Mouse (Mus musculus) activated CD4-positive, CD25-positive, alpha-beta regulatory T cell (primary cell): ENCODE data around the gene Depp1. TPM values are rescaled to one million over a fixed set of nuclear protein-coding genes. Genes with fewer than 3 reads are reported as not detected.

Experiments used
- polyA plus RNA-seq, 2 experiments: library from polyadenylated mRNA; unstranded; fragments of 100-300 nt; shearing (Covaris generic); gene quantifications; one replicate each; pipeline ENCODE4 v1.2.1; 2017

Gene Depp1
- polyA plus RNA-seq: not detected

DNA sequence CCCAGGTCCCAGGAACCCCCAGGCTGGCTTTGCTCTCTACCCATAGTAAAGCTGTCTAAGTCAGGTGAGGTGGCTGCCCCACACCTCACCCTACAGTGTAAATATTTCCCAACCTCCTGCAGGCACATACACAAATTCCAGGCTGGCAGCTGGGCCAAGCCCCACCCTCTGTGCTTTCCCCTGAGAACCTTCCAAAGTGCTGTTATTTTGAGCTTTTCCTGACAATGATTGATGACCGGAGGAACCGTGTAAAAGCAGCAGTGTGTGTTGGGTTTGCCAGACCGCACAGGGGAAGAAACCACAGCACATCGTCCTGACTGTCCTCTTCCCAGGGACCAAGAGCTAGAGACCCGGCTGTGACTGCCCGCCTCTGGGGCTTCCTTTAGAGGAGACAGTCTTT is at the start of gene Depp1:
Gene Depp1 (plus strand): TSS at position 204 of the 400 bp plus-strand sequence.

DNA sequence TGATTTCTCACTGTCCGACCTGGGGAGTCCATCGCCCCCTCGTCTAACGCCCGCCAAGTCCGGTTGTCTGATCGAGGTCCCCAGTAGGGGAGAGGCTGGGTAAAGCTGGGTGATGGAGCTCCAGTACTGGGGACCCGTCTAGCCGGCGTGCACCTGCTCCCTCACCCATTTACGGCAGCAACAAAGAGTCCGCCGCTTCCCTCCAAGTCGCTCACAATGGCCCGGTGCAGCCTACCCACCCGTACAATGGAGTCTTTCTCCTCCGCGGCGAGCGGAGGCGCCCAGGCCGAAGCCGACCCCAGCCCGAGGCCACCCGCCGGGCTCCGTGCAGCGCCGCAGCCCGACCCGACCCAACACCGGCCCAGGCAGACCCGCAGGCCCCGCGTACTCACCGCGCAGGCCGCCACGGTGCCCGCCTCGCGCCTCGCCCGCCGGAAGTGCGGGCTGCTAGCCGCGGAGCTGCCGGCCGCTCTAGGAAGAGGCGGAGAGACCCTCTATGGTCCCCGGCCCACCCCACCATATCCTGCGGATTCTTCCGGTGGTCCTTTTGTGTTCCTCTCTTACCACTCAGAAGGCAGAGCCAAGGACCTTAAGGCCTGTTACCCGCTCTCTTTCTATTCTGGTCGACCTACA is 21.8 kb upstream of the Depp1 start, which contains the start of gene Zfp422:
Gene Zfp422 (minus strand): TSS at position 461 of the 633 bp plus-strand sequence.

DNA sequence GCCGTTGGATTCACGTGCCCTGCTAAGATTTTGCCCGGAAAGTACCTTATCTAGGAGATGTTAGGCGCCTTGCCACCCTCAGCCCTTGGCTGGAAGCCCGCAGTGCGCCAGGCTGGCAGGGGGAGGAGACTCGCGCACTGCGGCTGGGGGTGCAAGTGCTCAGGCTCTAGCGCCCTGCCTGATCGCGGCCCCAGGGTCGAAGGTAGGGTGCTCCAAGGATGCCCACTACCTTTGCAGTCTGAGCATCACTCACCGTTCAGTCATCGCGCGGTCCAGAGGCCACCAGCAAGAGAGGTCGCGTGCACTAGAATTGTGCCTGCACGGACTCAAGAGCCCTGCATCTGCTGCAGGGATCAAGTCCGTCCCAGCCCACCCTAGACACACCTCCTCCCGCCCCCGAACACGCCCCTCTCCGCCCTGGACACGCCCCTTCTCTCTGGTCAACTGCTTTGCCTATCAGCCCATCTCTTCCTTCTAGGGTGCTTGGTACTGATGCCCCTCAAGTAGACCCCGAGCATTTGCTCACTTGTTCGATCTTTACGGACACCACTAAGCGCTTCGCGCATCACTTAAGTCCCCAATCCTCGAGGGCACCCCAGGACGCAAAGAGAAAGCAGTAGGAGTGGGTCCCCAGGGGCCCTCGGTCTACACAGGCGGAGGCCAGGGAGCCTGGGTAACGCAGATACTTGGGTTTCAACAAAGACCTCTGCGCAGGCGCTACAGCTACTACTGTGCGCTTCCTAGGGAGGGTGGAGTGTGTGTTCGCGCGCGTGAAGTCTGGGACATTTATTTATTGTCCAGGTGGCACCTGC is 23.3 kb downstream of the Depp1 start, which contains the start of gene Rassf4:
Gene Rassf4 (minus strand): TSS at position 482 of the 812 bp plus-strand sequence.

Other genes starting within 250 kb of the Depp1 start
- gene Alox5, start 189.4 kb upstream of the Depp1 start, polyA plus RNA-seq: under 1 TPM in 1 of 2 experiments, not detected in 1; 0.15 TPM
- gene Olfr211, start 161.5 kb upstream of the Depp1 start, polyA plus RNA-seq: not detected
- gene Olfr212, start 144.1 kb upstream of the Depp1 start, polyA plus RNA-seq: under 1 TPM in 1 of 2 experiments, not detected in 1; 0.12 TPM
- not detected for gene Olfr213, start 112.2 kb upstream of the Depp1 start, polyA plus RNA-seq
- gene Gm5580, start 99.5 kb upstream of the Depp1 start, polyA plus RNA-seq: under 1 TPM; 0.47 to 0.55 TPM
- gene Olfr214, start 96.4 kb upstream of the Depp1 start, polyA plus RNA-seq: not detected
- under 1 TPM in 1 of 2 experiments, not detected in 1; 0.43 TPM for gene Olfr215, start 66.4 kb upstream of the Depp1 start, polyA plus RNA-seq
- gene Zfp422, start 21.6 kb upstream of the Depp1 start, polyA plus RNA-seq: 10 to 100 TPM; 27.9 to 39.6 TPM
- gene Rassf4, start 23.3 kb downstream of the Depp1 start, polyA plus RNA-seq: 1 to 10 TPM; 1.4 to 1.6 TPM
- gene Tmem72, start 66.3 kb downstream of the Depp1 start, polyA plus RNA-seq: under 1 TPM; 0.04 to 0.09 TPM